Mouse (Mus musculus) G1E-ER4 (cell line): ENCODE data around the gene Fam43a. TPM values are rescaled to one million over a fixed set of nuclear protein-coding genes. Genes with fewer than 3 reads are reported as not detected.

ENCODE experiments used
- GATA1 ChIP-seq: IDR thresholded peaks from one replicate; pipeline ENCODE4 v1.8.0; 2012; ENCODE audit warnings: low read length, inconsistent platforms
- polyA plus RNA-seq: library from polyadenylated mRNA; stranded (reverse); fragments of >175 nt; gene quantifications from 2 replicates; pipeline ENCODE4 v1.2.3, GENCODE M21; 2012

The Fam43a gene
- not detected in 2 replicates for polyA plus RNA-seq

DNA sequence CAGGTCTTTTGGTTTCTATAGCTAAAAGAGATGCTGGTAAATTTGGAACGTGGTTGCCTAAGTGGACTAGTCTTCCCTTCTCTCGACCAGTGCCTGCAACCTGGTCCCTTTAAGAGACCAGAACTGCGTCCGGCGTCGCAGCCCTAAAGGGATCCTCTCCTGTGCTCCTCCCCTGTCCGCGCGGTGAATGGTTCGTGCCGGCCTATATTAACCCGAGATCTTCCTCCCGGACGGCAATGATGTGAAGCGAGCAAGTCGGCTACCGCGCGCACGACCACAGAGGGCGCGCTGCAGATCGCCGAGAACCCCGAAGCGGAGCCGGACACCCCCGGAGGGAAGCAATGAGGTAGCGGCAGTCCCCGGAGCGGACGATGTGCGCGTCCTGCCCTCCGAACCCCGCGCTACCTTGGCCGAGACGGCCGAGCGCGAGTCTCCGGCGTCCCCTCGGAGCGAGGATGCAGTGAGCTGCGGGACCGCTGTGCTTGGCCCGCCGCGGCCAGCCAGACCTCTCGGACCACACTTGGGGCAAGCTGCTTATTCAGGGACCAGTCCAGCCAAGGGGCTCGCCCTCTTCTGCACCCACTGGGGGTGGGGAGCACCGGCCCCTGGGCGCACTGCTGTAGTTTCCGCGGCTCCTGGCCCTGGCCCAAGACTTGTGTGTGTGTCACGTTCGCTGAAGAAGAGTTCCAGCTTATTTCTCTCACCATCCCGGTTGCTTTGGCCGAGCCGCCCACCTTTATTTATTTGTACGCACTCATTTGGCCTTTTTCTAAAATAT is at the start of gene Fam43a:
Fam43a (plus strand) TSS at position 233 of the 778 bp plus-strand sequence.
- no peak for TF ChIP-seq GATA1

DNA sequence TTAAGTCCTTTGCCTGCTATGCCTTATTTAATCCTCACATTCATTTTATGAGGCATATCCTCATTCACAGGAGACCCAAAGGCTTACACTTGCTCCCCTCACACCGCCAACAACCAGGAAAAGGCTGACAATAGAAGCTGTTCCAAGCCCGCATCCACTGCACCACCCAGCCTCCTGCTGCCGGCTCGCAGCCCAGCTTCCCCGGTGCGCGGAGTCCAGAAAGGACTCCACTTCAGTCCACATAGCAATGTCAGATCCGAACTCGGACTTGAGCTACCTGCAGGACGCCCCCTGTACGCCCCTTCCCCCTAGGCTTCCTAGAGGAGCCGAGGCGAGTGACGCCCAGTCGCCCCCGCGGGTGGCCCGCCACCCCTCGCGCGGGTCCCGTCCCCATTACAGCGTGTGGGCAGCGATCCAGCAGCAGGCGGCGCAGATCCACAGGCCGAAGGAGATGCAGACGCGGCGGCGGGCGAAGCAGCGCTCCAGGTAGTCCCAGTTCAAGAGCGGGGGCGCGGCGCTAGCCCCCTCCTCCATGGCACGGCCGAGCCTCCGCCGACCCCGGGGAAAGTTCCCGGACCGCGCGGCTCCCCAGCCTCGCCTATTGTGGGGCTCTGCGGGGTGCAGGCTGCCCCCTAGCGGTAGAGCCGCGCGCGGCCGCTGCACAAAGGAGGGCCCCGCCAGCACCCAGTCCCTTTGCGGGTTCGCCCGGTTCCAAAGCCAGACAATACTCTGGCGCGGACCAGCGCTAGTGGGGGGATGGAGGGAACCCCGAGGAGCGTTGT is 49.4 kb upstream of the Fam43a start:
- TF ChIP-seq GATA1: no peak

DNA sequence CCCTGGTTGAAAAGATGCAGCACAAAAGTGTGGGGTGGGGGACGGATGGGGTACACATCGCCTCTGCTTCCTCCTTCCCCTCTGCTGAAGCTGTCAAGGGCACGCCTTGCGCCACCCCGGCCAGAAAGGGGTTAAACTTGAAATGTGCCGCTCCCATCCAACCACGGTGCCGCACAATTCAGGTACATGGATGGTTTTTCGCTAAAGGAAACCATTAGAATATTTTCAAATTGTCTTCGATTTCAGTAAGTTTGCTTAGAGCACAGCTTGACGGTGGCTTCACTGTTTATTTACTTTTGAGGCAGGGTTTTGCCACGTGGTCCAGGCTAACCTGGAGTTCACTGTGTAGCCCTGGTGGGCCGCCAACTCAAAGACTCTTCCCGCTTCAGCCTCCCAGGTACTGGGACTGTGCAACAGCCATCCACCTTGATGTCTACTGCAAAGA is 48.8 kb upstream of the Fam43a start, which contains the start of gene Tmem44:
Tmem44 (minus strand) TSS at position 95 of the 445 bp plus-strand sequence.
- no peak for TF ChIP-seq GATA1

DNA sequence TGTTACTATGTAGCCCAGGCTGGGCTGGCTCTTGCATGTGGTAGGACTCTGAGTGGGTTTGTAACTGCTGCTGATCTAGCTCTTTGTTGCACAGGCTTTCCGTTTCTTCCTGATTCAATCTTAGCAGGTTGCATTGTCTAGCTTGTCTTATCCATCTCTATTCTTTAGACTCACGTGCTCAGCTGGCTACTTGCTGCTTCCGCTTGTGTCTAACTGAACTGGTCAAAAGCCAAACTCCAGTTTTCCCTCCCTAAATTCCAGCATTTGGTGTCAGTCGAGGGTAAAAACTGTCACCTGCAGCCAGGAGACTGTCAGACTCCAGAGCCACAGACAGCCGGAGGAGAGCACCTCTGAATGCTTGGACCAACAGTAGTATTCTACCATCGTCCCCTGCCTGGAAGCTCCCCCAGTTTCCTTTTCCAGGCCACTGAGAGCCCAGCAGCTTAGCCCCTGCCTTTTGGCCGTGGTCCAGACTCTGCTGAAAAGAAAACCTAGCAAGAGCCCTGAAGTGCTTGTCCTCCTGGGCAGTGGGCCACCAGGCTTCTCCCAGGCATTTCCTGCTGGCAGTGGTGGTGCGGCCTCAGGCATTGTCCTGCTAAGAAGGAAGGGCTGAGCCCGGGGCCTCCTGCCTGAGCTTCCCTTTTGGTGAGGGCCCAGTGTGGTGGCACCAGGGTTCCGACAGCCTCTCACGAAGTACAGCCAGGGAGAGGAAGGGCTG is 46.7 kb upstream of the Fam43a start:
- no peak for TF ChIP-seq GATA1

DNA sequence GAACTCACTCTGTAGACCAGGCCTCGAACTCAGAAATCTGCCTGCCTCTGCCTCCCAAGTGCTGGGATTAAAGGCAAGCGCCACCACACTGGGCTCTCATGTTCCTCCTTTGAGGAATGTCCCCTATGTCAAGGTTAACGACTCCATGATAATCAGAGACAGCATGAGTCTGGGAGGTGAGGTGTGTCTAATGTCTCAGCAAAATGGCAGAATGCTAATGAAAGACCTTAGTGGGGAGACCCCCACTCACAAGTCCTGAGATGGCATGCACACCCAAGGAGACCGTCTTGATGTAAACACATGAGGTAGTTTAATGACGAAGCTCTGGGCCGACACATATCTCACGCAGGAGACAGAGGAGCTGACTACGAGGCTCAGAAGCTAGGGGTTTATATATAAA is 45.4 kb upstream of the Fam43a start:
- no peak for TF ChIP-seq GATA1

DNA sequence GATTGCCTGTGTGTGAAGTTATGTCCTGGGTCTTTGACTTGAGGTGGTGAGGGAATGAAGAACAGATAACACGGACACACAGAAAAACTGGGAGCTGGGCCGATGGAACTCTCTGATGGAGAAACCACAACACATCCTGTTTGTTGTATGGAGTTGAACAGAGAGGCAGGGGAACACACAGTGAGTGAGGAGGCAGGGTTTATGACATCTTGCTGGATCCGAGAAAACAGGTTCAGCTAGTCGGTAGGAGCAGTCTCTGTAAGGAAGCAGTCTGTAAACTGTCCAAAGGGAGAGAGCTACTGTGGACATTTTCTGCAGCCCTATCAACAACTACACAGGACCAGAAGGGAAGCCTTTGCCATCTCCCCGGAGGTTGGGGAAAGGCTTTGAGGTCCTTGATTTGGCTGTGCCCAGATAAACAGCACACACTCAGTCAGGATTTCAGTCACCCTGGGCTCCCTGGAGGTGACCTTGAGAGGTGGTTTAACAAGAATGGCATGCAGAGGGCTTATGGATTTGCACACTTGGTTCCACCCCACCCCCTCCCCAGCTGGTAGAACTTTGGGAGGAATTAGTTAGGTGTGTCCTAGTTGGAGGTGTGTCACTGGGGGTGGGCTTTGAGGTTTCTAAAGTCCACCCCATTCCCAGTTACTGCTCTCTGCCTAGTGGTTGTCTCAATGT is 40.1 kb upstream of the Fam43a start:
- TF ChIP-seq GATA1: no peak

DNA sequence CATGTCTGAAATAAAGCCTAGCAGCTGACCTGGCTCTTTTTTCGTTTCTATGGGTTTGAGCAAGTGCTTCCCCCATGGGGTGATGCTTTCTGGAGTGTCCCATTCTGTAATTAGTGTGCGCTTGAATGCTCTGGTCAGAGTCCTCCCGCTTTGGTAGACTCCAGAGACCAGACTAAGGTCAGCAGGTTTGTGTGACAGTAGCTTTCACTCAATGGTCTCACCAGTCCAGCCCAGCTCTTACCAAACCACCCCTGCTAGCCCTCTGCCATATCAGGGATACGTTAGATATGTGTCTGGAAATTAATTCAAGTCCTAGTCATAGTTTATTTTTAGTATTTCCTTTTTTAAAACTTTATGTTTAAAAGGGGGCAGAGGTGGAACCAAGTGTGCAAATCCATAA is 38.9 kb upstream of the Fam43a start:
- TF ChIP-seq GATA1: no peak

DNA sequence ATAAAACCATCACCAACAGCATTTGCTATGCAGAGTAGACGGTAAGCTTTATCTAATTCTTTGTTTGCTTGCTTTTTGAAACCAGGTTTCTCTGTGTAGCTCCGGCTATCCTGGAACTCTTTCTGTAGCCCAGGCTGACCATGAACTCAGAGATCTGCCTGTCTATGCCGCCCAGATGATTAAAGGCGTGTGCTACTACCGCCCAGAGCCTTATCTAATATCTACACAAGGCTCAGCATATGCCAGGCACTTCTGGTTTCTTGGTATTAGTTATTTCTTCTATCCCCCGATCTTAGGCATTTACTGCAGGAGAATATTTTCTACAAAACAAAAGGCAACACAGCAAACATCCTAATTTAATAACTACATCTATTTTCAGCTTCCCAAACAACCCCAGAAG is 33.9 kb upstream of the Fam43a start:
- no peak for TF ChIP-seq GATA1

DNA sequence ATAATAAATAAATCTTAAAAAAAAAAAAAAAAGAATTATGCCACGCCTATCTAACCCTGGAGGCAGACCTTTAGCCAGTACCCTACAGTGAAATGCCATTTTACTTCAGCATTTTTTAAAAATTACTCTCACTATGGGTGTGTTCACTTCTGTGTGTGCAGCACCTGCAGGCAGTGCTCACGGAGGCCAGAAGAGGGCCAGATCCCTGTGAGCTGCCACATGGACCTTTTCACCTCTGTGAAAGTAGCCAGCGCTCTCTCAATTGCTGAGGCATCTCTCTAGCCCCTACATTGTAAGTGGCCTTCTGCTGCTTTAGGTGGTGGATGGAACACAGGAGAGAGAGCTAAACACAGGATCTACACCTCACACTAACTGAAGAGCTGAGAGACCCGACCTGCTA is 29.4 kb upstream of the Fam43a start:
- TF ChIP-seq GATA1: no peak

DNA sequence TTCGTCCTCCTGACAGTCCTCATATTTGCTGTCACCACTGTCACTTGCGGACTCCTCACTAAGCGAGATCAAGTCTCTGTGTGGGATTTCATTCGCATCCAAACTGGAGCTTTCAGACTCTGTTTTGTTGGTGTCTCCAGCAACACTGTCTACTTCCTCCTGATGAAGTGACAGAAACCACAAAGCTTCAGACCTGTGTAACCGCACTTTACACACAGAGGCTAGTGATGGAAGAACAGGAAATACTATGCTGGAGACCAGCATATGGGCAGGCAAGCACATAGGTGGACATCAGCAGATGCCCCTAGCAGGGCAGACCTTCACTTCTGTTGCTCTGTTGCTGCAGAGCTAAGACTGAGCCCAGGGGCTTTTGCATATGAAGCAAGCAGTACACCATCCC is 28.1 kb upstream of the Fam43a start:
- no peak for TF ChIP-seq GATA1

DNA sequence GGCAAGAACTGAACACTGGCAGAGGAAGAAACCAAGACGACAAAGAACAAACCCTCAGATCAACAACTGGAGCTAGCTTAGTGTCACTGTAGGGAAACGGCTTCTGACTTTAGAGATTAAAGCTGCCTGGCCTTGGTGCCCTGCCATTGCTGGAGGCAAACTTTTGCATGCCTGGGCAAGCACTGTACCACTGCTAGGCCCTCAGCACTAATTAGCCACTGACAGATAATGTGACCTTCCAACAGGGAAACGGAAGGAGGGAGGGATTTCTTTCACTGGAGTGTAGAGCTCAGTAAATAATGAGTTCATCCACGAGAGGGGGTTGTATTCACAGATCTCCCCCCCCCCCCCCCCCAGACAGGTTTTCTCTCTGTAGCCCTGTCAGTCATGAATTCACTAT is 27.3 kb upstream of the Fam43a start:
- TF ChIP-seq GATA1: no peak

DNA sequence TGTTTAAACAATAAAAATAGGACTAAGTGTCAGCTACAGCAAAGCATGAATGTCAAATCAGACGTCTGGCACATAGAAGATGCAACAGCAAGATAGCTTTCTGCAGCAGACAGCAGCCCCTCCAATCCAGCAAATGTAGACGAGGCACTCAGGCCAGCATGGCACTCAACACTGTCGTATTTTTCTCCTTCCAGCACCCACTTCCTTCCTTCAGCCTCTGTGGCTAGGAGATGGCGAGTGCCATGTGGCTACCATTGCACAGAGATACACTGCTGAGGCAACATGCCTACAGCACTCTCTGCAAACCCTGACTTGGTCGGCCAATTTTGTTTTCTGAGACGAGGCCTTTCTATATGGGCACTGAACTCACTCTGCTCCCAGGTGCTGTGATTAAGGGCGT is 23.7 kb upstream of the Fam43a start:
- TF ChIP-seq GATA1: no peak

DNA sequence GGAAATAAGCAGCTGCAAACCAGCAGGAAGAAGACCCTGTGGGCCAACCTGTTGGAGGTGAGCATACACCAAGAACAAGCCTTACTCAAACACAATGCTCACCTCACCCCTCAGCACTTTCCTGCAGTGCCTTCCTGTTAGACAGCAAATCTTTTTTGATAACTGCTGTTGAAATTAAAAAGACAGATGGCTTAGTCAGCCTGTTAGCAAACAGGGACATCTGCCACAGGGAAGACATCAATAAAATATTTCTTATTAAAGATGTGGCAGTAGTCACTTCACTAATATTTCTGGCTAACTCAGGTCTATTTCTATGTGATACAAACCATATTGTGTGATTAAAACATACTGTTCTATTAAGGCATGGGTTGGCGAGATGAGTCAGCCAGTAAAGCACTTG is 23.1 kb upstream of the Fam43a start:
- no peak for TF ChIP-seq GATA1

DNA sequence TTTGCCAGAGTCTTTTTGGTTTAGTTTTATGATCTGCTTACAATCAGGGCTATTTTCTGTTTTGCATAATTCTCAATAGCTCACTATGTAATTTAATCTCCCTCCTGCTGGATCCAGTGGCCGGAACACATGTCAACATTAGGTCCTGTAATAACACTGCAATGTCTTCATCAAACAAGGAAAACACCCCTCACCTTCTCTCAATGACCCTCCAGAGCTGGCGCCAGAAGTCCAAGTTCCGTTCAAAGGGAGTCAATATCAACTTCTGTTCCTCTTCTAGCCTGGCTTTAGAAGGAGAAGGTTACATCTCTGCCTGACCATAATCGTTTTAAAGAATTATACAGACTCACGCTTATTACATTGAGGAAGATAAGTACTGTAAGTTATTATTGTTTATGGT is 18.8 kb upstream of the Fam43a start:
- TF ChIP-seq GATA1: no peak

DNA sequence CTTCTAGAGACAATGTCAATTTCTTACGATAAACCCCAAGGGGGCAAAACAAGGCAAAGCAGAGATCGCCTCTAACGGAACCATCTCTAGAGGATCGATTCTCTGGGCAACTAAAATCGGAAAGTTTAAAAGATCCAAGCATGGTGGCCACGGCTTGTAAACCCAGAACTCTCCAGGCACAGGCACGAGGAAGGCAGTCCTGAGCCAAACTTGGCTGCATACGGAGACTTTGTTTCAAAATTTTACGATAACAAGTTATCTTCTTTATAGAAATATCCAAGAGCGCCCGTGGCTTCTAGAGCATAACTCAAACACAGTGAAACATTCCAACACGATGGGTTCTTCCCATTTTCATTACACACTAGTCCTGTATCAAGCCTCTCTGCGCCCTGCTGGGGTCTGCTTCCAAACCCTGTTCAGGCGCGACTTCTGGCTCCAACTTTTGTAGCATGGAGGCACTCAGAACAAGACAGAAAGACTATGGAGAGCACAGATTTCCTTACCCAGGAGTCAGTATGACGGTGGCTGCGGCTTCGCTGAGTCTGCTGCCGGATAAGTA is 12.5 kb upstream of the Fam43a start:
- no peak for TF ChIP-seq GATA1
